Mouse (Mus musculus): ENCODE measurements around the gene Usp38.

Usp38 gene

GRCm38 (mm10) chr8:80961070-80961609 lies 53.6 kb downstream of the Usp38 start:
- DNase-seq, result no peak

DNA sequence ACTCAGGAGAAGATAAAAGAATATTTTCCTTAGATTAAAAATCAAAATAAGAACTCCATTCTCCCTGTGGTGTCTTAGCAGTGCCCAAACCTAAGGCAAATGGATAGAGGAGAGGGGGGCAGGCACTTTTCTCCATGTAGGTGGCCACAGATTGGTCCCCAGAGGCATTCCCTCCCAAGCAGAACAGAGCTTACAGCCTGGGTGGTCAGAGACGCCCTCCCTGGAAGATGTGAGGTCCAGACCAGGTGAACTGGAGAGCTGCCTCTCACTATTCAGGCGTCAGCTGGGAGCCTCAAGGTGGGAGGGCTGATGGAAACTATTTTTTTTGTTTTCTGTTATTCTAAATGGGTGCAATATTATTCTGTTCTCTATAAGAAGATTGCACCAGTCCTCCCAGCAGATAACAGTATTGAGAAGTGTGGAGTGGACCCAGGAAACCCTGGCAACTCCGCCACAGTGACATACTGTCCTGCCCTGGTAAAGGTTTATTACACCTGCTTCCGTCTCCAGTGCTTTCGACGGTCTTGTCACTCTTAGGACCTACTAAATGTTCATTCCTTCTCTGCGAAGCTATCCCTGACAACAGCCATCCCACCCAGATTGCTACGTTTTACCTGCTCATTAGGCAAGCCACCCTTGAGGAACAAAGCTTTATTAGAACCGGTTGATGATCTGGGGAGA lies 55.0 kb downstream of the Usp38 start:
- DNase-seq, result no peak

DNA sequence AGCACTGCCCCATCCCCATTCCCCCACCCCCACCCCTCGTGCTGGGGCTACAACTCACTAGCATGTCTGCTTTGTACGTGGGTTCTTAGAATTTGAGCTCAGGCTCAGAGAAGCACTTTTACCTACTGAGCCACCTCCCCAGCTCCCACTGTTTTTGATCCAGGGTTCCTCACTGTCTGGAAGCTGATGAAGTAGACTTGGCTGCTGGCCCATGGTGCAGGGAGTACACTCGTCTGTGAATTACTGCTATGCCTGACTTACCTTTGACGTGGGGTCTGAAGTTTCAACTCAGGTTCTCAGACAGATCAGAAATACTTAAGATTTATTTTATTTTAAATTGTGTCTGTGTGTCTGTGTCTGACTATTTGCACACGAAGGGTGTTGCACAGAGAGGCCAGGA lies 57.0 kb downstream of the Usp38 start:
- no peak for DNase-seq

DNA sequence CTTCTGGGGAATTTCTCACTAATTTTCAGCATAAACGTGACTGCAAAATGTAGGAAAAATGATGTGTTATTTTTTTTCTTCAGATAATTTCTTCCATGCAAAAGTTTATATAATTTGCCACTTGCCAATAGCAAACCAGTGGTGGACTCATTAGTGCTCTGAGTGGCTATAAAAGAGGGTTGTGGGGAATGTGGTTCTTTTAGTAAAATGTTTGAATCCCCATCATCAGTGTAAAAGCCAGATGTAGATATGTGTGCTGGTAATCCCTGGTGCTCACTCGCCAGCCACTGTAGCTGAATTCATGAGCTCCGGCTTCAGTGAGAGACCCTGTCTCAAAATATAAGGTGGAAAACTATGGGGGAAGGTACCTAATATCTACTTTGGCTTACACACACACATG lies 61.8 kb downstream of the Usp38 start:
- DNase-seq, result no peak

GRCm38 (mm10) chr8:80952235-80952915 lies 62.4 kb downstream of the Usp38 start:
- no peak for DNase-seq

DNA sequence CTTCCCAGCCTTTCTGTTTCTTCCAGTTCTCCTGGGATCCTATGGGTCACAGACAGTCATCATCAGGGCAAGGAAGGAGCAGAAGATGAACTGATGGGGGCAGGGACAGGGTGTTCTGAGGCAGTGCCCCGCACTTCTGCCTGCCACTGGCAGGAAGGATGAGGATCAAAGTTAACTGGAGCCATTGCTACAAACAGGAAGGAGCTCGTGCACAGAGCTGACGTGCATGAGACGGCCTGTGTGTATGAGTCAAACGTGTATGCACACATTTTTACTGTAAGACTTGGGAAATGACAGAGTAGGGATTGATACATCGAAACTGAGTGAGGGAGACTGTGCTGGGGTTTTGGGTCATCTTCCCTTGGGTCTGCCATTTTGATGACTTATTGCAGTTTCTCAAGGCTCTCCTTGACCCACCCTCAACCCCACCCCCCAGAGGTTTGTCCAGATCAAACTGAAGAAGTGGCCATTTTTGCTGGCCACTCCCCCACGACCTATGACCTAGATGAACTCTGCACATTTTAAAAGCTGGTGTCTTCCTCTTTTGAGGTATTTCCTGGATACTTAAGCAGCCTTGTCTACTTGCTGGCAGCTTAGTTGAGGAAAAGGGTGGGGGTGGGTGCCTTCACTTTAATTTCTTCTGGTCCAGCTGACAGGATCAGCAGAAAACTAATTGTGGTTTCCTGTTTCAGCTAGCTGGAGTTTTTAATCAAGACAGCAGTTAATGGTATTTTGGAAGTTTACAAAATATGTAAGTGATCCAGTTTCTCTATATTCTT lies 66.1 kb downstream of the Usp38 start:
- peak; percentile 6 for DNase-seq

DNA sequence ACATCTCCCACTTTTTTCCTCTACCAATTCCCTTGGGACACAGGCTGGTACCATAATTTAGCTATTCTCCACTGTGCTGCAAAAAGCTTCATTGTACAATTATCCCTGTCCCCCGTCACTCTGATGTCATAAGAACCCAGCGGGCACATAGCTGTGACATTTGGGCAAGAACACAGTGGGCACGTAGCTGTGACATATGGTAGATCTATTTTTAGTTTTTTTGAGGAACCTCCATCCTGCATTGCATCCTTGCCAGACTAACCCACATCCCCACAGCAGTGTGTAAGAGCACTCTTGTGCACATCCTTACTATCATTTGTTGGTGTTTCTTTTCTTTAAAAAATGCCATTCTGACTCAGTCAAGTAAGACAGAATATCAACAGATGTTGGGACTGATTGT lies 71.0 kb downstream of the Usp38 start:
- no peak for DNase-seq

DNA sequence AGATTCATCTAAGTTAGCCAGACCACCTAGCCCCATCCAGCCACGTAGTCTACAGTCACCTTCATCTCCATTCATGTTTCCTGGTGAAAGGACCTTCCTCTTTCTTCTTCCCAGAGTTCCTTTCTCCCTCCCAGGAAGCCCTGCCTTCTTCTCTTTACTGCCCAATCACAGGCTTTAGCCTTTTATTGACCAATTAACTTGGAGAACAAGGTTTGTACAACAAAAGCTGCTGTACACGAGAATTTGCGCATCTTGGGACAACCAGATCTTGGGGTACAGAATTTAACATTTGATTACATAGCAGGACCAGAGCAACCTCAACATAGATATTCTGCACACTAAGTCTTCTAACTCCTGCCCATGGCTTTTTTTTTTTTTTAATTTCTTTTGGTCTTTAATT lies 73.1 kb downstream of the Usp38 start:
- DNase-seq, result no peak

DNA sequence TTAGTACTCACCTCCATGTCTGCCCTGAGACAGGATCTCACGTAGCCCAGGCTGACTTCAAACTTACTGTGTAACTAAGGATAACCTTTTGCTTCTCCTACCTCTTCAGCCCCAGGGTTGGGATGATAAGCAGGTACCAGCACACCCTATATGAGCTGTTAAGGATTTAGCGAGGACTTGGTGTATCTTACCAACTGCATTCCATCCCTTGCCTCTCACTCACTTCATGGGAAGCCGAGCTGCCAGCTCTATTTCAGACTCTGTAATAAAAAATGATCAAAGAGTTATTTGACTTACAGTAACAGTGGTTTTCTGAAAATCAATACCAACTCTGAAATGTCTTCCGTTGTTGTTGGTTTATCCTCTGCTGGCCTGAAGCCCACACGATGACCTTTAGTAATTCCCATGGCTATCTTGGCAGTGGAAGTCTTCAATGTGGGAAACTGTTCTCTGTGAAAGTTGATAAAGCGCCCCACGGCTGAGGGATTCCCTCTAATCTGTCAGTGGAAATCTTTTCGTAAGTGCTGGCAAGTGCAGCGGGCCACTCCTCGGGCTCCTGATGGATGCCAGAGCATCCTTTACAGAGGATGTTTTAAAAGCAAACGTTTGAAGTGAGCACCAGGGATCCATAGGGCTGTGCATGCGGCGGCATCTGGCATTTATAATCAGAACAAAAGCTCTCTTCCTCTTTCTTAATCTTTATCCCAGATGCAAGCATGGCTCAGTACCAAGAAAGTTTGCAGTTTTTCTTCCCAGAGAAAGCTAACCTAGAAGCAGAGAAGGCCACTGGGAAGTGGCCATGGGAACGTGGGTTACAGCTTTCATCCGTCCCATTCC lies 76.7 kb downstream of the Usp38 start:
- DNase-seq, result no peak
